Mouse (Mus musculus) ES-CJ7 (cell line): ENCODE measurements around the gene Fgg.

ENCODE experiments used
- DNase-seq: peaks from one replicate; pipeline ENCODE4 v3.0.0; 2011; ENCODE audit warnings: low read depth, low spot score

The Fgg gene

GRCm38 (mm10) chr3:83007557-83007956, at the start of gene Fgg:
Gene Fgg (plus strand): TSS chr3:83007724.
- no peak for DNase-seq

- no peak for DNase-seq
Measured at GRCm38 (mm10) chr3:82971046-82971445, 36.5 kb upstream of the Fgg start.

DNA sequence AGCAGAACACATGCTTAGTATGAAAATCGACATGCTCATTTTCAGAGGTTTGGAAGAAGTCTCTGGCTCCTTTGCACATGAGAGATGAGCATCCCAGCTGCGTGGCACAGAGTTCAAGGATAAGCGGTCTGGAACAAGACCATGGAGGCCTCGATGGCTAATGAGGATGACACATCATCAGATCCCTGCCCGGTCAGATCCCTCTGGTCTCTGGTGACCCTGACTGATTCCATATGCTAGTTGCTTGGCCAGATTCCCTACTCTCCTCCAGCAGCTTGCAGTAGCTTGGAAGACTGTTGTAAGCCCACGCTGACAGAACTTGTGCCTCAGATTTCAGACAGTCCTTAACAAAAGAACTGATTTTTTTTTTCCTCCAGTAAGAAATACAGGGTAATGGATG, 26.7 kb upstream of the Fgg start:
- DNase-seq, result no peak

DNA sequence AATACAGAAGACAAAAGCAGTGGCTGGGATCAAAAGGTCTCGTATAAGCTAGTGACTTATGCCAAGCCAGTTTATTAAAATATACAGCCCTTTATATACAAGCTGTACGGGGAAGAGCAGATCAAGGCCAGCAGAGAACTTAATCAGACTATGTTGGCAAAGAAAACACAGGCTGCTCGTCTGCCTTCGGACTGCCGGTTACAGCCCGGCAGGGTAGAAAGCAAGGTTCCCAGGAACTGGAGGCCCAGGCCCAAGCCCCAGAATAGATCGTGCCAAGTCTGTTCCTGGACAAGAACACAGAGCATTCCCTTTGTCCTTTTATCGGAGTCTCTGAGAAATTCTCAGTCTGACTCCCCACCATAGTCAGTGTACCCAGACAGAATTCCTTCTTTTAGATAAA, 25.7 kb upstream of the Fgg start:
- DNase-seq, result no peak

- DNase-seq, result peak; percentile 24
Measured at GRCm38 (mm10) chr3:82984840-82985239, 22.7 kb upstream of the Fgg start.

DNA sequence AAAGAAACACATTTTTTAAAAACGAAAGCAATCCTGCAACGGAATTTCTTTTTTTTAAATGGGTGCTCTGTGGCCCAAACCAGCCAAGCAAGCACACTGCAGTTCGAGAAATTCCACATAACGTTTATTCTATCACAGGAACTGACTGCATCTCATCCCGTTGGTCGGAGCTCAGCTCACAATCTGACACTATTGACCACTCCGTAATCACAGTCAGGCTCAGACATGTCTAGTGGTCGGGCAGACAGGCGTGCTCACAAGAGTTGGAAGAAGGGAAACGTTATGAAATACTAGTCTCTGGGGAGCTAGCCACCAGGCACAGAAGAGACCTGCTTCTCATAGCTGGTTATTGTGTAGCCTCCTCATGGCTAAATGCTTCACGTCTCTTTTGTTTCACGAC, 15.6 kb upstream of the Fgg start:
- DNase-seq, result no peak

- DNase-seq, result no peak
Measured at GRCm38 (mm10) chr3:82992956-82993355, 14.6 kb upstream of the Fgg start.

GRCm38 (mm10) chr3:82995368-82995767, 12.2 kb upstream of the Fgg start:
- DNase-seq, result peak; percentile 33

GRCm38 (mm10) chr3:82996656-82997055, 10.9 kb upstream of the Fgg start:
- peak; percentile 52 for DNase-seq

GRCm38 (mm10) chr3:82998772-82999463, 8.6 kb upstream of the Fgg start:
- peak; percentile 63 for DNase-seq

- DNase-seq, result no peak
Measured at GRCm38 (mm10) chr3:82999995-83000394, 7.5 kb upstream of the Fgg start.

GRCm38 (mm10) chr3:83002191-83002590, 5.3 kb upstream of the Fgg start:
- DNase-seq, result peak; percentile 51

DNA sequence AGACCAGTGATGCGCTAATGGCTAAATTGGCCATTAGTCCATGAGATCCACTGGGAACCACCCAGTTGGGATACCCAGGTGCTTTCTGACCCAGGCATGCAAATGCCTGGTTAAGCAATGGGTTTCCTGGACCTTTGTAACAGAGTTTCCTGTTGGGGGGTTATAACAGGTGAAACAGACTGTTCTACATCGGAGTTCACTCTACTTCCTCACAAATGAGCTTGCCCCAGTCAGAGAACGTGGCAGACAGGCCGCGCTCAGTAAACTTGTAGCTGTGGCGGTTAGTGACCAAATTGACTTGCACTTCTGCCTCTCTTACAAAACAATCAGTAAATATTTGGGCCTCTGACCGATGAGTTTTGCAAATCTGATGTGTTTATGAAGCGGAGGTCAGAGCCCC, 4.5 kb upstream of the Fgg start:
- no peak for DNase-seq

DNA sequence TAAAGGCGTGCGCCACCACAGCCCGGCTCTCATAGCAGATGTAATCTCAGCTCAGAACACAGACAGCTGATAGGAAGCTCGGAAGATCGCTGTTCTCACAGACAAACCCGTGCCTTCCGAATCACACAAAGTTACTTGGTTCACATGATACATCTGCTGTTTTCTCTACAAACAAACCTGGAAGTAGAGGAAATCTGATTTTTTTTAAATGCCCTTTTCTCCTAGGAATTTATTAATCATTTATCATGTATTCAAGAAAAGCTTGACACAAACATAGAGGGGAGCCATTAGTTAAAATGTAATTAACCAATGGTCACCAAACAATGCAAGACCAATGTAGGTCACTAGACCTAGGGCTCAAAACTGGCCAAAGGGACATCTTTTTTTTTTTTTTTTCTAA, 2.7 kb upstream of the Fgg start:
- no peak for DNase-seq

- DNase-seq, result no peak
Measured at GRCm38 (mm10) chr3:83010291-83010690, 2.8 kb downstream of the Fgg start.

GRCm38 (mm10) chr3:83011136-83011535, 3.6 kb downstream of the Fgg start:
- DNase-seq, result no peak

DNA sequence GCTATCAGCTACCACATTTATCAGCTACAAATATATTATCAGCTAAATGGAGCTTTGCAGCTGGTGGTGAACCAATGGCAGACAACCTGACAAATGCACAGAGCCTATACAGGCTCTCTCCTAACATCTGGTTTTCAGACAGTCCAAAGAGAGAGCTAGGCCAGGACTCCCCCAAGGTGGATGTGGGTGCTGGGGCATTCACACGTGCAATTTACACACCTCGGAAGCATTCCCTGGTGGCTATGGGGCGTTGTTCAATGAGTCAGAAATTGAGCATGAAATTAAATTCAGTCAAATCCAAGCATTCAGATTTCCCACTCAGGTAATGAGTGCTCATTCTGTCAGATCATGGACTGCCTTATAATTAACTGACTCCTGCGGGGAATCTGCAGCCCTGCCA, 4.0 kb downstream of the Fgg start:
- DNase-seq, result no peak

DNA sequence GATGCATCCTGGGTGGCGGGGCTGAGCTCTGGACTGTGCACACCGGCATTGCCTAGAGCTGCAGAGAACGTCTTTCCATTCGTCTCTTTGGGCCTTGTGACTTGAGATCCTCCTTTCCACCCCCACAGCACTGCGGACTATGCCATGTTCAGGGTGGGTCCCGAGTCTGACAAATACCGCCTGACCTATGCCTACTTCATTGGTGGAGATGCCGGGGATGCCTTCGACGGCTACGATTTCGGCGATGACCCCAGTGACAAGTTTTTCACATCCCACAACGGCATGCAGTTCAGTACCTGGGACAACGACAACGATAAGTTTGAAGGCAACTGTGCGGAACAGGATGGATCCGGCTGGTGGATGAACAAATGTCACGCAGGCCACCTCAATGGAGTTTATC, 5.1 kb downstream of the Fgg start:
- DNase-seq, result peak; percentile 30

DNA sequence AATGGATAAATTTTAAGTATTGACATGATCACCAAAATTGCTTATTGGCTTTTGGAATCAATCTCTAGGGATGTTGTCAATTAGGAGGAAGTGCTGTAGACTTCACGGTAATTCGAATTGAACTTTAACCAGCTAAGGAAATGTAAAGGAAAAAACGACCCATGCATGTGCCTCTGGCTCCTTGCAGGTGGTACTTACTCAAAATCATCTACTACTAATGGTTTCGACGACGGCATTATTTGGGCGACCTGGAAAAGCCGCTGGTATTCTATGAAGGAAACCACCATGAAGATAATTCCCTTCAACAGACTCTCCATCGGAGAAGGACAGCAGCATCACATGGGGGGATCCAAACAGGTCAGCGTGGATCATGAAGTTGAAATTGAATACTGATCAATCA, 6.4 kb downstream of the Fgg start:
- no peak for DNase-seq

DNA sequence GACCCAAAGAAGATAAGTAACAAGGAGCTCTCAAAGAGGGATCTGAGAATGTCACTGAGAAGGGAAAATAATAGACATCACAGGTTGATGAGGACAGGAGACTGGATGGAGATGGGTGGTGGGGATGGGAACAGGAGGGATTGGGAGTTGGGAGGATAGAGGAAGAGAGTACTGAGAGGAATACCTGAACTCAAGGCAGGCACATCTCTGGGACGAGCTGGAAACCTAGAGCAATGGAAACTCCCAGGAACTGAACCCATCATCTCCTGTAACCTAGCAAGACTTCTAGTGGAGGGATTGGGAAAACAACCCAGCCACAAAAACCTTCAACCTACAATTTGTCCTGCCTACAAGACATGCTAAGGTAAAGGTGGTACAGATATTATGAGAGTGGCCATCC, 8.7 kb downstream of the Fgg start:
- DNase-seq, result no peak

GRCm38 (mm10) chr3:83020387-83020786, 12.9 kb downstream of the Fgg start:
- DNase-seq, result no peak

DNA sequence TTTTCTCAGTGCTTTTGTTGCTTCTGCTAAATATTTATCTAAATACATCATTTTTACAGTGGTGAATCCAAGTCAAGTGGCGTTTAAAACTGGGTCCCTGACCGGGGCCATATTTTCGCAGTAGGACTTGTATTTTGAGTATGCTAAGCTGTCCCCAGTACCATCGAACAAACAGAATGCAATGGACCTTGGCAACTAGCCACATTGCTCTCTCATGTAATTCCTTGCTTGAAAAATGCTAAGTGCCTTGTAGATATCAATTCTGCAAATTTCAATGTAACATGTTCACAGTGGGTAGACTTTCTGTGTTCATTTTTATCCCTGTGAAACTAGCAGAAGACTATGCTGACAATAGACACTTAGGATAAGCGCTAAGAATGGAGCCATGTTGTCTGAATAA, 13.7 kb downstream of the Fgg start:
- no peak for DNase-seq

DNA sequence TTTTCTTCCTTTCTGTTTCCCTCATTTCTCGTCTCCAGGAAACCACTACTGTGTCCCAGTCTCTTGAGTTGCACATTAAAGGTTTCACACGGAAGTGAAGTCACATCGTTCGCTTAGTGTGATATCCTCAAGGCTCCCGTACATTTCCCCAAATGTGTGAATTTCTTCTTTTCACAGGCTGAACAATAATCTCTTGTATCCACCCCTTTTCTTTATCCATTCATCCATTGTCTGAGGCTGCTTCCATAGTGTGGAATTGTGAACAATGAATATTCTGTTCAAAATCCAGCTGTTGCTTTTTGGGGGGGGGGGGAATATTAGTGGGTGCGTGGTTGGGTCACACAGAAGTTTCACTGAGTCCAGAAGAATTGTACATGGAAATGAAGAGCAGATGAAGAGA, 17.5 kb downstream of the Fgg start:
- no peak for DNase-seq
